Mouse (Mus musculus) brown adipose tissue, adult 24 weeks (tissue): ENCODE measurements around the gene Ncoa6. TPM values are rescaled to one million over a fixed set of nuclear protein-coding genes. Genes with fewer than 3 reads are reported as not detected.

Experiments used
- H3K27ac ChIP-seq: fragments of 200-500 bp; replicated peaks from 2 replicates; pipeline ENCODE4 v1.5.1; 2012; ENCODE audit warnings: low read depth, mild to moderate bottlenecking, low read length
- H3K4me1 ChIP-seq: fragments of 200-500 bp; 2 replicates; pipeline ENCODE4 v1.6.1; 2012; ENCODE audit warnings: low read length, mixed read lengths; ENCODE audit not compliant: control insufficient read depth, insufficient read depth, insufficient read length
- H3K4me3 ChIP-seq: fragments of 200-500 bp; 2 replicates; pipeline ENCODE4 v1.5.1; 2012; ENCODE audit warnings: low read depth, mild to moderate bottlenecking, low read length, moderate library complexity; ENCODE audit not compliant: insufficient read depth
- polyA plus RNA-seq: library from polyadenylated mRNA; stranded (reverse); fragments of >200 nt; gene quantifications from 2 replicates; pipeline ENCODE4 v1.2.4, GENCODE M21; 2012; ENCODE audit not compliant: missing spikeins, insufficient read depth, insufficient read length

The Ncoa6 gene
- 11.5 and 13.5 TPM in 2 replicates for polyA plus RNA-seq

DNA sequence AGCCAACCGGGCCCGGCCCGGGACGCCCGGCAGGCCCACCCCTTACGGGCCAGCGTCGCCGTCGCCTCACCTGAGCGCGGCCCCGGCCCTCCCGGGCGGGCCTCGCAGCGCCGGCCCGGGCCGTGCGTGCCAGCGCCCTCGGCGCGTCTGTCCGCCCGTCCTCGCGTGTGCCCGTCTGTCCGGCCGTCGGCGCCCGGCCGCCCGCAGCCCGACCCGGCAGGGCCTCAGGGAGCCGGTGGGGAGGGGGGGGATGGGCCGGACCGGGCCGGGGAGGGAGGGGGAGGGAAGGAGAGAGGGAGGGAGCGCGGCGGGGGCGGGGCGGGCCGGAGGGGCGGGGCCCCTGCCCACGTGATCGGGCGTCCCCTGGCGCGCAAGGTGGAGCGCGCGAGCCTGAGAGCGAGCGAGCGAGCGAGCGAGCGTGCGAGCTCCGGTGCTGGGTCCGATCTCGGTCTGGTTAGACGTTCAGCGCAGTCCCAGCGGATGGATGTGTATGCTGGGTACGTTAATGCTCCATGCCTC is at the start of gene Ncoa6:
Gene Ncoa6 (minus strand): TSS at position 325 of the 519 bp plus-strand sequence.
- peaks cover 5% of the 10 kb centered on the region; the same call in 1 of the 2 replicates for H3K4me1 ChIP-seq
- peak within 1 kb of the TSS; percentile 73 for H3K27ac ChIP-seq
- H3K4me3 ChIP-seq, result peak within 1 kb of the TSS; percentile 96

DNA sequence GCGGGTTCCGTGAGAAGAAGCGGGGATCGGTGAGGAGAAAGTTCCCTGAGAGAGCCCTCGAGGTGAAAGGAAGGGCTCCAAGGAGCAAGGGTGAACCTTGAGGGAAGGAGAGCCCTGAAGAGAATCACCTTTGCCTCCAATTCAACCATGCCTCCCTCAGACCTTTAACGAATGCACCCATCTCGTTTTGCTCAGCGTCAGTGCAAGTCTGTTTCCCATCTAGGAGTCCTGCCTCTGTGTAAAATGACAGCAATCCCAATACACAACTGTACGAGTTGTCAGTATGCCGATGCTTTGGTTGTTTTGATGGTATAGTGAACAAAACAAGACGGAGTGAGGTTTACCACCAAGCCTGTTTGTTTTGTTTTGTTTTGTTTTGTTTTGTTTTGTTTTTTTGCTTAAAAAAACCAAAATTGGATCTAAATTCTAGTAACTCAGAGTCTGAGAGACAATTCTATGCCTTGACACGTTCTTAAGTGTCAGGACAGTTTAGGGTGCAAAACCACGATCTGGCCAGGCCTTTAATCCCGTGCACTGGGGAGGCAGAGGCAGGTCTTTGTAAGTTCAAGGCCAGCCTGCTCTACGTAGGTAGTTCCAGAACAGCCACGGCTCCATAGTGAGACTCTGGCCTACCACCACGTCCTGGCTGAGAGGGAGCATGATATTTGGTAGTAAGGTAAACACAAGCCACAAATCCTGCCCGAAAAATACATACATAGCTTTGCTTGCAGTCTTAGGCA is 45.0 kb upstream of the Ncoa6 start:
- peak overlapping the region; percentile 78 for H3K4me3 ChIP-seq
- H3K4me1 ChIP-seq, result 0 out of 2 replicates have a peak, but pooled peaks cover 2% of the 10 kb centered on the region
- H3K27ac ChIP-seq, result 0 out of 2 replicates have a peak overlapping the region, but pooled peaks have one; percentile 9

DNA sequence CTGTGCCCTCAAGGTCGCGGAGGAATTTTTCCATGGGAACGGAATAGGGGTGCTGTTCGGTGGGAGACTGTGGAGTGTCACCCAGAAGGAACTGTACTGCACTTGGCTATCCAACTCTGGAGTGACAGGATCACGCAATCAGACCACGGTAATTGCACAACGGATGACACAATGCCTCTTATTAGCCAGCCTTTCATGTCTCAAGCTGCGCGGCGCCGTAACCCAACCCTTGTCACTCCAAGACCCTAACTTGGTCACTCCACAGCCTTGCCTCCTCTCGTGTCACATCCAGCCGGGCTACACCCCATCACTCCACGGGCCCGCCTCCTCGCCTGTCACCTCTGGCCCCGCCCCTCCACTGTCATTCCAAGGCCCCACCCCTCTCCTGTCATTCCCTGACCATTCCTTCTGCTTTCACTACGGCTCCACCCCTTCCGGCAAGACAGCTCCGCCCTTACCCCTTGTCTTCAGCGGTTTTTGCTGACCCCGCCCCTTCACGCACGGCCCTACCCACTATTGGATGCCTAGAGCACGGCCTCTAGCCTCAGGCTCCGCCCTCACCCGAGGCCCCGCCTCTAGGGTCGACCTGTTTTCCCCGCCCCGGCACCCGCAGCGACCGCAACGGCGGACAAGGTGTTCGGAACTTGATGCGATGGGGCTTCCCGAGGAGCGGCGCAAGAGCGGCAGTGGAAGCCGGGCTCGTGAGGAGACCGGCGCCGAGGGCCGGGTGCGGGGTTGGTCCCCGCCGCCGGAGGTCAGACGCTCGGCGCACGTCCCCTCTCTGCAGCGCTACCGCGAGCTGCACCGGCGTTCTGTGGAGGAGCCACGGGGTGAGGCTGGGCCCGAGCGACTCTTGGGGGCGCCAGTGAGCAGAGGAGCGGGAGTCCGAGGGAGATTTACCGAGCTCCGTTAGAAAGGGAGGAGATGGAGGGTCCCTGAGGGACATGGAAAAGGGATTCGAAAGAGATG is 44.0 kb upstream of the Ncoa6 start, which contains the start of the genes Acss2 and Ggt7:
Gene Acss2 (plus strand): TSS at position 494 of the 969 bp plus-strand sequence.
Gene Ggt7 (minus strand): TSS at position 783 of the 969 bp plus-strand sequence.
- H3K27ac ChIP-seq, result peak within 1 kb of the TSS; percentile 42
- 0 out of 2 replicates have a peak, but pooled peaks cover 2% of the 10 kb centered on the region for H3K4me1 ChIP-seq
- peak within 1 kb of the TSS; percentile 78 for H3K4me3 ChIP-seq

DNA sequence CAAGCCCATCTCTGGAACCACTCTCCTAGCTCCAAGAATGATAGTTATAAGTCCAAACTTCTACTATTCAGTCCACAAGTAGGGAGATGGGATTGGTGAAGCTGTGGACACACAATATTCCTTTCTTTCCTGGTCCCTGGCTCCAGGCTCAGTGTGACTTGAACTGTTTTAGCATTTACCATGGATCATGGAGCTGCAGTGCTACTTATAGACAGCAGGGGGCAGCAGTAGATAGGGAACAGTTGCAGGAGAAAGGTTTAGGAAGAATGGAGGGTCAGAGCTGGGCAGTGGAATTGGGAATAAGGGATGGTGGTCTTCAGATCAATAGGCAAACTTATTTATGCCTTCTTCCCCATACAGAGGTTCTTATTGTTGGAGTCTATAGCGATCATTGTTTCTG is 42.2 kb upstream of the Ncoa6 start:
- Histone ChIP-seq H3K27ac (no peak overlapping the region), H3K4me1 (0 out of 2 replicates have a peak, but pooled peaks cover 2% of the 10 kb centered on the region), H3K4me3 (no peak overlapping the region)

DNA sequence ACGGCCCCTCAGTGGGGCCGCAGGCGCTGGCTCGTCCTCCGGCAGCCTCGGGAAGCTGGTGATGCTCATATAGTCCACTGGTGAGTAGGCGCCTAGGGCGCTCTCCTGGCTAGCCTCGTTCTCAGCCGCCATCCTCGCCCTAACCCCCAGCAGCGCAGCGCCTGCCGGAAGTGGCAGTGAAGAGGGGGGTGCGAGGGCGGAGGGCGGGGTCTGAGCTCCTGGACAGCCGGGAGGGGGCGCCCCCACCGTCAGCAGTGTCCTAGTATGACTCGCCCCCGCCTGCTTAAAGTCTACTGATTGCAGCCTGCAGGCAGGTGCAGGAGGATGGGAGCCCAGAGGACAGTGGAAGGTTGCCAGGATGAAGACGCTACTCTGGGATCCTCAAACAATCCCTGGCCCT is 41.0 kb upstream of the Ncoa6 start:
- Histone ChIP-seq H3K4me1 (0 out of 2 replicates have a peak, but pooled peaks cover 2% of the 10 kb centered on the region), H3K27ac (no peak overlapping the region), H3K4me3 (peak overlapping the region; percentile 43)

DNA sequence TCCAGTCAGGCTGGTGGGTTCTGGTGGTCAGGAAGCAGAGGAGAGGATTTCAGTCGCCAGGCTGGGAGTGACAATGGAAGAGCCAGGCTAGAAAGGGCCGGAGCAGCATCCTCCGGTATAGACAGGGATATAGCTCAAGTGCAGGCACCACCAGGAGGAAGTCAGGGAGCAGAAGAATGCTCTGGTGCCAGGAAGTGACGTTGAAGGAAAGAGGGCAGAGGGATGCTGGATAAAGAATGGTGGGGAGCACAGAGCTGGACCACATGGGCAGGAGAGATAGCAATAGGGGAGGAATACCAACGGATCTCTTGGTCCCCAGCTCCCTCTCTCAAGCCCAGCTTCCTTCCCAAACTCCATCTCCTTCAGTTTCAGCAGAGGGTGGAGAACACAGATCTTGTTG is 39.8 kb upstream of the Ncoa6 start:
- no peak overlapping the region for H3K27ac ChIP-seq
- no peak overlapping the region for H3K4me3 ChIP-seq
- no peaks in the 10 kb centered on the region for H3K4me1 ChIP-seq

DNA sequence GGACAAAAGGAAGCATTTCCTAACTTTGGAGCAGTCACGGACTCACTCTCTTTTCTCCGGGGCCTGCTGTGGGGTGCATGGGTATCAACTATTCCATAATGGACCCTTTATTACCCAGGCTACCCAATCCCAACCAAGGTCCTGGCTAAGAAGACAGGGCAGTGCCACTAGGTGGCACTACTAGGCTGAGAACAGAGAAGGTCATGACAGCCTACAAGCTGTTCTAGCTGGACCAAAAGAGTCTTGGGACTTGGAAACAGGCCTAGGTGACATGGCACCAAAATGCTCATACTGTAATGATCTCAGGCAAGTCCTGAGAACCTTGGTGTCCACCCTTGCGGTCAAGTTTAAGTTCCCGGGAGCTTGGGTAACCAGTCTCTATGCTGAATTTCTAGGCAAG is 38.8 kb upstream of the Ncoa6 start:
- no peak overlapping the region for H3K27ac ChIP-seq
- H3K4me1 ChIP-seq, result no peaks in the 10 kb centered on the region
- H3K4me3 ChIP-seq, result no peak overlapping the region

DNA sequence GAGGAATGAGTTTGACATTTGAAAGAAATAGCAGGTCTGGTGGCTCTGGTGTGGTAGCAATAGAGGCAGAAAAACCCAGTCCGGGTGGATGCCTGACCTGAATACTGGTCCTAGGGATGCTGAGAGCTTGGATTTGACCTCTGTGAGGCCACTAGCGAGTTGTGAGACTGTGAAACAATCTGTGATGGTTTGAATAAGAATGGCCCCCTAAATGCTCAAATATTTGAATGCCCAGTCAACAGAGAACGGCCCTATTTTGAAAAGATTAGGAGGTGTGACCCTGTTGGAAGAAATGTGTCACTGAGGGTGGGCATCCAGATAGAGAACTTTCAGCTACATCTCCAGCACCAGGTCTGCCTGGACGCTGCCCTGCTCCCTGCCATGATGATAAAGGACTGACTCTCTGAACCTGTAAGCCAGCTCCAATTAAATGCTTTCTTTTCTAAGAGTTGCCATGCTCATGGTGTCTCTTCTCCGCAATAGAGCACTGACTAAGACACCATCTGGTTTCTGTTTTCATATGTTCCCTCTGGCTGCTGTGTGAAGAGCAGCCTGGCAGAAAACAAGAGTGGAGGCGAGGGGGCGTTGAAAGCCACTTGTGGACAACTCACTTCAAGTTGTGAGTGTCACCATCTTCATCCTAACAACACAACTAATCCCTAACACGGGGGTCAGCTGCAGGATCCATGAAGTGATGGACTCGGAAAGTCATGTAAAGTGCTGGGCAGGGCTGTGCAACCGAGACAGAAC is 34.2 kb upstream of the Ncoa6 start:
- no peak overlapping the region for H3K27ac ChIP-seq
- H3K4me1 ChIP-seq, result no peaks in the 10 kb centered on the region
- H3K4me3 ChIP-seq, result no peak overlapping the region

DNA sequence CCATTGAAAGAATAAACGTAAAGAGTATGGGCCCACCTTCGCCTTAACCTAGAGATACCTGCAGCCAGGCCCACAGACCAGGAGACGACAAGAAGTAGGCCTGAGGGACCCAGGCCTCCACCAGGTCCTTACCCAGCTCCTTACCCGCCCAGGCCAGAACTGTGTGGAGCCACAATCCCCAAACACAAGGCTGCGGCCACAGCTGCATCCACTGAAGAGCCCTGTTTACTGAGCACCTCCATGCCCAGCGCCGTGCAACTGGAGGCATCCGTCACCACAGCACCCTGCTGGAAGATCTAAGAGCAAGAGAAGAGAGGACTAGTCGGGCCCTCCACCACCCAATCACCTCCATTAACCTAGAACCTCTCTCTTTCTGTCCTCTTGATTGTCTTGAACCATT is 32.1 kb upstream of the Ncoa6 start:
- H3K27ac ChIP-seq, result no peak overlapping the region
- H3K4me1 ChIP-seq, result no peaks in the 10 kb centered on the region
- H3K4me3 ChIP-seq, result no peak overlapping the region

DNA sequence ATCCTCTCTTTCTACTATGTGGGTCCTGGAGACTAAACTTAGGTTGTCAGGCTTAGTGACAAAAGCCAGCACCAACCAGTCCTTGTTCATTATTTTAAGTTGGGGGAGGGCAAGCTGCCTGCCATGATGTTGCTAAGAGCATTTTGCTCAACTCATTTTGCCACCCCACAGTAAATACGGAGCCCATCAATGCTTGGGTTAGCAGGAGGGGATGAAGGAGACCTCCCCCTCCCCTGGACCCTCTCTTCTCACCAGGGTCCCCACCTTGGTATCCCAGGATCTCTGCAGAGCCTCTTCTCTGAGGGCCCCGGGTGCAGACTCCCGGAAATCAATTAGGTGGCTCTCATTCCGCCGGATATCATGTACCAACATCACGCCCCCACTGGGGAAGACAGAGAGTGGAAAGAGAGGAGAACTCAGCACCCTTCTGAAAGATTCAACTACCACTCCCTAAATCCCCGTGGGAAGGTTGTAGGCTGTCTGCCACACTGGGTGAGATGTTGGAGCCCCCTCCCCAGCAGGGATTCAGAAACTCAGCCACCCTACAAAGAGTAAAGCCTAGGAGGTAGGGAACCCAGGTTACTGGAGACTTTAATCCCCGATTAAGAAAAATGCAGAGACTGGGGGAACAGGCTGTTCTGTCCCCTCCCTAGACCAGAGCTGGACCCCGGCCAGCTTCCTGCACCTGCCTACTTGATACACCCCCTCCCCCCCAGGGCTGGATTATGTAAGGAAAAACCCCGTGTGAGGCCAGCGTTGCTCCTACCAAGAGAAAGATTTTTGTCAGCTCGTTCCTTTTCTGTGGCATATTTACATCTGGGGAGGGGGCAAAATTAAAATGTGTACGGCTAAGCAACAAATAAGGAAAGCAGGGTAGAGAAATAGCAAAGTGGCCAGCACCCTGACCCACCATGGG is 31.0 kb upstream of the Ncoa6 start:
- no peak overlapping the region for H3K27ac ChIP-seq
- no peak overlapping the region for H3K4me3 ChIP-seq
- no peaks in the 10 kb centered on the region for H3K4me1 ChIP-seq

DNA sequence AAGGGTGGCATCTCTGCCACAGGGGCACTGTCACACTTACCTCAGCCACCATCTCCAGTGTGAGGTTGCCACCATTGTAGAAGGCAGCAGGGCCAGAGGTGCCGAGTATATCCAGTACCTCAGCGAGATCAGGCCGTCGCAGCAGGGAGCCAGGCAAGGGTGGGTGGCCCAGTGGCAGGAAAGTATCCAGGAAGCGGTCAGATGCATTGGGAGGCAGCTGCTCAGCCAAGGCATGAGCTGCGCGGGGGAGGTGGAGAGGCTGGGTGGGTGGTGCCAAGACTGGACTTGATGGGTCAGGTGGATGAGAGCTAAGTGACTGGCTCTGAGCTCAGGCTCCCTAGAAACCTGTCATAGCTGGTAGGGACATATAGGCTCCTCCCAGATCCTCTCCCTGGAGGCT is 28.9 kb upstream of the Ncoa6 start:
- Histone ChIP-seq H3K4me1 (no peaks in the 10 kb centered on the region), H3K4me3 (no peak overlapping the region), H3K27ac (no peak overlapping the region)

DNA sequence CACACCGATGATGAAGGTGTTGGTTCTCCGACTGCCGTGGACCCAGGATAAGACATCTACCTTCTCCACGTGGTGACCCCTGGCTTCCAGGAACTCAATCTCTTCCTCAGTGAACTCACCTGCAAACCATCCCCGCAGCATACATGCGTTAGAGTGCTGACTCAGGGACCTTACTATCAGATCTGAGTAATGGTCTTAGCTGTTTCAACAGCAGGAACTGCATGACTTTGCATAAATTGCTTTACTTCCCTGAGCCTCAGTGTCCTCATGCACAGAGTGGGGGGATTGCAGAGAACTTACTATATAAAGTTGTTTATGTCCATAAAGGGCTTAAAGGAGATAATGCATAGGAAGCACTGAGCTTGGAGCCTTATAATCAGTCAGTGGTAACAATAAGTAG is 17.3 kb upstream of the Ncoa6 start:
- no peak overlapping the region for H3K4me3 ChIP-seq
- no peak overlapping the region for H3K27ac ChIP-seq
- H3K4me1 ChIP-seq, result no peaks in the 10 kb centered on the region

DNA sequence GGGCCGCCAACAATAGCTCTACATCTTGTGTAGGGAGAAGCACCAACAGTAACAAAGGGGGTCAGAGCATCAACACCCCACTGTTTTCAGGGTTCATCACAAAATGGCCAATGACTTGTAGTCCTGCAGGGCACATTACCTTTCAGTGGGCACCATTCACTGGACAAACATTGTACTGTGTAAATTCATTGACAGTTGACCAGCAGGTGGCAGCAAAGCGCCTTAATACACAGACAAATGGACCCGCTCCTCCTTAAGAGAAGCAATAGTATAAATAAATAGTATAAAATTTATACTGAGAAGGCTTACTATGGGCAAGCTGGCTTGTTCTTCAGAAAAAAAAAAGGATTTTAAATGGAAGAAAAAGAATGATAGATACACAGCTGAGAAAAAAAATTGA is 8.3 kb upstream of the Ncoa6 start:
- Histone ChIP-seq H3K4me1 (no peaks in the 10 kb centered on the region), H3K4me3 (no peak overlapping the region), H3K27ac (no peak overlapping the region)
